ENCODE assay signal across 8 mouse cellular contexts in the genomic region with DNA sequence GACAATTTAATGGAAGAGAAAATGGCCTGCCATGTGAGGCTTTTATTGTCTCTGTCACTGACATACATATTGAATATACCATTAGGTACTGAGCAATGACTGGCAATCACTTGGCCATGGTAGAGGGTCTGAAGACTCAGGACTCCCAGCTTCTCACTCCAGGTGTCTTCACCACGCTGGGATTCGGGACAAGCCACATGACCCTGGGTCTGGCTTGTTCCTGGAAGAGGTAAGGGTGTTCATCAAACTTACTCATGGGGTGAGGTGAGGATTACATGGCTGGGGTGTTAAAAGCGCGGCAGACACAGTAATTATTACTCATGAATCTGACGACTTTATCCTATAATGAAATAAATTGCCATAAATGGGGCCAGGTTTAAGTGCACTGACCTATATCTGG. TPM values are rescaled to one million over a fixed set of nuclear protein-coding genes. Genes with fewer than 3 reads are reported as not detected.
DNase-seq lines count a peak whose midpoint lies in the region; ATAC-seq and TF ChIP-seq lines count a peak whose summit lies in the region.

No protein-coding gene starts in this region.

- intact Hi-C loops in heart, postnatal 10 days (cut with DNase I) = loop anchor here (5.0 kb wide), 1 partner anchor 79 kb away; no protein-coding TSS in a partner anchor

- ATAC-seq in heart, embryonic 13.5 days (ENCODE audit: extremely low read depth, insufficient number of reproducible peaks, low FRiP score, low TSS enrichment) = no peak
- no peak; the same call in 1 of the 2 replicates for ATAC-seq in hindbrain, embryonic 15.5 days (ENCODE audit: low FRiP score, low read depth)
- peak; percentile 15; the same call in 1 of the 2 replicates for ATAC-seq in midbrain, embryonic 13.5 days

- no peak for DNase-seq in heart, postnatal 10 days
- DNase-seq in right cerebral cortex, postnatal 25 days = no peak
- DNase-seq in urinary bladder, adult 2 months (ENCODE audit: low spot score) = no peak
- no peak for DNase-seq in layer of hippocampus, postnatal 10 days (ENCODE audit: low spot score in 2 of 2)

- no peak for TF ChIP-seq CTCF in cortical plate, adult 2 months (IDR thresholded peaks at IDR 0.05; ENCODE audit: extremely low read depth, insufficient read depth, low read length)

- peak overlapping the region; percentile 96 for H3K9ac ChIP-seq in heart, embryonic 13.5 days
- 0 out of 2 replicates have a peak overlapping the region, but pooled peaks have one; percentile 81 for H3K9ac ChIP-seq in hindbrain, embryonic 15.5 days
- peak overlapping the region; percentile 91 for H3K9ac ChIP-seq in midbrain, embryonic 13.5 days (replicated peaks)

- H3K4me2 ChIP-seq in heart, embryonic 13.5 days = peak overlapping the region; percentile 87
- H3K4me2 ChIP-seq in hindbrain, embryonic 15.5 days = peak overlapping the region; percentile 65
- H3K4me2 ChIP-seq in midbrain, embryonic 13.5 days (replicated peaks) = peak overlapping the region; percentile 67

- H3K27me3 ChIP-seq in heart, embryonic 13.5 days (replicated peaks) = no peaks in the 10 kb centered on the region
- H3K27me3 ChIP-seq in hindbrain, embryonic 15.5 days = no peaks in the 10 kb centered on the region
- H3K27me3 ChIP-seq in midbrain, embryonic 13.5 days = 0 out of 2 replicates have a peak, but pooled peaks cover 4% of the 10 kb centered on the region

- no peak overlapping the region for H3K27ac ChIP-seq in heart, embryonic 13.5 days (replicated peaks)
- H3K27ac ChIP-seq in cortical plate, adult 2 months (ENCODE audit: insufficient read depth, low read length) = no peak overlapping the region
- H3K27ac ChIP-seq in hindbrain, embryonic 15.5 days (replicated peaks) = no peak overlapping the region
- no peak overlapping the region for H3K27ac ChIP-seq in midbrain, embryonic 13.5 days

- WGBS in heart, embryonic 13.5 days = 48% methylated on average over 5 of the region's 5 CpGs
- WGBS in hindbrain, embryonic 15.5 days = 48% methylated on average over 5 of the region's 5 CpGs
- 50% methylated on average over 5 of the region's 5 CpGs for WGBS in midbrain, embryonic 13.5 days

- no peaks in the 10 kb centered on the region for H3K9me3 ChIP-seq in heart, embryonic 13.5 days
- no peaks in the 10 kb centered on the region for H3K9me3 ChIP-seq in hindbrain, embryonic 15.5 days
- no peaks in the 10 kb centered on the region for H3K9me3 ChIP-seq in midbrain, embryonic 13.5 days

- no peak for TF ChIP-seq POLR2A in cortical plate, adult 2 months (IDR thresholded peaks at IDR 0.05; ENCODE audit: extremely low read depth, insufficient read depth, low read length)

- peaks cover 34% of the 10 kb centered on the region for H3K4me1 ChIP-seq in heart, embryonic 13.5 days
- peaks cover 4% of the 10 kb centered on the region for H3K4me1 ChIP-seq in cortical plate, adult 2 months (ENCODE audit: control insufficient read depth, insufficient read depth, low read length)
- peaks cover 15% of the 10 kb centered on the region for H3K4me1 ChIP-seq in hindbrain, embryonic 15.5 days (replicated peaks)
- H3K4me1 ChIP-seq in midbrain, embryonic 13.5 days (replicated peaks) = peaks cover 28% of the 10 kb centered on the region

- H3K36me3 ChIP-seq in heart, embryonic 13.5 days = no peaks in the 10 kb centered on the region
- H3K36me3 ChIP-seq in hindbrain, embryonic 15.5 days = no peaks in the 10 kb centered on the region
- no peaks in the 10 kb centered on the region for H3K36me3 ChIP-seq in midbrain, embryonic 13.5 days

- H3K4me3 ChIP-seq in heart, embryonic 13.5 days = peak overlapping the region; percentile 86
- peak overlapping the region; percentile 62; the same call in 1 of the 2 replicates for H3K4me3 ChIP-seq in cortical plate, adult 2 months (ENCODE audit: insufficient read depth, low read length)
- H3K4me3 ChIP-seq in hindbrain, embryonic 15.5 days = peak overlapping the region; percentile 84
- peak overlapping the region; percentile 86 for H3K4me3 ChIP-seq in midbrain, embryonic 13.5 days (replicated peaks)

RNA-seq across cellular contexts. Expression of a gene that starts 0.4 kb away (rescaled TPM):
- polyA plus RNA-seq in heart, embryonic 13.5 days (2015; fragmentation: Nextera tagmentation; extraction: Ambion mirVana) = 33.5 and 33.7 TPM in 2 replicates
- total RNA-seq in heart, postnatal 10 days (2021) = 10 to 100 TPM; 62.5 to 74.8 TPM
- polyA plus RNA-seq in cortical plate, adult 2 months (2012; rRNA removed) = 29.3 and 31.5 TPM in 2 replicates
- 50.1 and 64.1 TPM in 2 replicates for polyA plus RNA-seq in hindbrain, embryonic 15.5 days (2015; fragmentation: Nextera tagmentation; extraction: Ambion mirVana)
- 91.0 and 92.2 TPM in 2 replicates for polyA plus RNA-seq in midbrain, embryonic 13.5 days (2015; fragmentation: Nextera tagmentation; extraction: Ambion mirVana)
- polyA plus RNA-seq in urinary bladder, adult 2 months (2012; rRNA removed) = 28.2 and 28.9 TPM in 2 replicates
- 10 to 100 TPM; 40.4 to 52.1 TPM for total RNA-seq in layer of hippocampus, postnatal 10 days (2021)
